Mouse (Mus musculus): ENCODE measurements around the gene Trdmt1.

DNA sequence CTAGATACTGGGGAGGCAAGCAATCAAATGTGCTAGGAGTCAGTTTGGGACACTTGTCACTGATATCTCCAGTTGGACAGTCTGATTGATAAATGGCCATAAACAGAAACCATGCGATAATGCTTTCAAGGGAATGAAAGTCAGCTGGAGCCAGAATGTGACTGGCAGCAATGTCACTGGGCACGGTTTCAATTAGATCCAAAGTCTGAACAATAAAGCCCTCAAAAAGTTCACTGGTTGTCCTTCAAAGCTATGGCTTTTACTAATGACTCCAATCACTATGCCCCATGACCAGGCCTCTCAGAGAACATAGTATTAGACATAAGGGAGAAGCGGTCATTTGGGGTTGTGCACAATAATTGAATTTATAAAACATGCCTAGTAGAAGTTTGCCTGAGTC lies 59.9 kb downstream of the Trdmt1 start:
- TF ChIP-seq CTCF (IDR thresholded peaks at IDR 0.05; ENCODE audit: extremely low read depth, insufficient read depth, low read length): no peak
- TF ChIP-seq POLR2A (IDR thresholded peaks at IDR 0.05; ENCODE audit: extremely low read depth, insufficient read depth, low read length): no peak

Measured in cortical plate, adult 2 months (tissue).